Mouse (Mus musculus) cerebellum, adult 2 months (tissue): Measurements from ENCODE around the gene Nol11. TPM values are rescaled to one million over a fixed set of nuclear protein-coding genes. Genes with fewer than 3 reads are reported as not detected.

ENCODE experiments used
- DNase-seq, 2 experiments: peaks; one replicate each; pipeline ENCODE4 v3.0.0; 2021
- H3K27ac ChIP-seq: fragments of 200-500 bp; 2 replicates; pipeline ENCODE4 v1.5.1; 2012; ENCODE audit warnings: low read length, control low read depth, inconsistent platforms; ENCODE audit not compliant: insufficient read depth
- H3K27me3 ChIP-seq: fragments of 200-500 bp; 2 replicates; pipeline ENCODE4 v1.6.1; 2012; ENCODE audit warnings: inconsistent platforms, mild to moderate bottlenecking, low read length, moderate library complexity; ENCODE audit not compliant: control insufficient read depth, insufficient read depth
- H3K4me1 ChIP-seq: fragments of 200-500 bp; 2 replicates; pipeline ENCODE4 v1.6.1; 2011; ENCODE audit warnings: low read length; ENCODE audit not compliant: control insufficient read depth, insufficient read depth
- H3K4me3 ChIP-seq: fragments of 200-500 bp; replicated peaks from 2 replicates; pipeline ENCODE3; 2011; ENCODE audit warnings: mild to moderate bottlenecking, low read depth, low read length, control low read depth; ENCODE audit not compliant: insufficient read depth
- CTCF ChIP-seq: fragments of 200-500 bp; IDR thresholded peaks from 2 replicates; pipeline ENCODE4 v1.5.1; 2011; ENCODE audit warnings: low read depth, mild to moderate bottlenecking, control low read depth, low read length, moderate library complexity, borderline replicate concordance; ENCODE audit not compliant: insufficient read depth
- POLR2A ChIP-seq: fragments of 200-500 bp; IDR thresholded peaks from 2 replicates; pipeline ENCODE4 v1.6.1; 2011; ENCODE audit warnings: low read length, control low read depth, borderline replicate concordance; ENCODE audit not compliant: insufficient read depth
- WGBS: fragments of 180-500 bp; shearing (Covaris S2); methylation state at CpG from one replicate; pipeline ENCODE4 v1.1.7; 2018; 5-methylcytosine and 5-hydroxymethylcytosine counted together
- polyA plus RNA-seq: library from polyadenylated mRNA; depleted of rRNA; stranded (reverse); fragments of >200 nt; gene quantifications from 2 replicates; pipeline ENCODE4 v1.2.3, GENCODE M21; 2012

The Nol11 gene
- polyA plus RNA-seq, 1 experiment: 20.0 TPM

GRCm38 (mm10) chr11:107199281-107199680 is 10.1 kb upstream of the Nol11 start:
- Histone ChIP-seq H3K27me3 (no peaks in the 10 kb centered on the region), H3K4me3 (no peak overlapping the region), H3K27ac (no peak overlapping the region), H3K4me1 (no peaks in the 10 kb centered on the region)
- WGBS: 76% methylated on average over 5 of the region's 5 CpGs
- TF ChIP-seq POLR2A: no peak
- TF ChIP-seq CTCF: no peak
- no peak for DNase-seq

GRCm38 (mm10) chr11:107195334-107195733 is 6.2 kb upstream of the Nol11 start:
- Histone ChIP-seq H3K27me3 (no peaks in the 10 kb centered on the region), H3K4me1 (no peaks in the 10 kb centered on the region), H3K27ac (no peak overlapping the region), H3K4me3 (no peak overlapping the region)
- TF ChIP-seq POLR2A (no peak), CTCF (no peak)
- WGBS: 68% methylated on average over 2 of the region's 2 CpGs
- no peak for DNase-seq

GRCm38 (mm10) chr11:107190376-107190775 is 1.2 kb upstream of the Nol11 start:
- 7% methylated on average over 2 of the region's 2 CpGs for WGBS
- DNase-seq: peak in 1 of 2 experiments; percentile 21
- Histone ChIP-seq H3K27me3 (no peaks in the 10 kb centered on the region), H3K27ac (no peak overlapping the region), H3K4me3 (no peak overlapping the region), H3K4me1 (no peaks in the 10 kb centered on the region)
- no peak for TF ChIP-seq POLR2A
- no peak for TF ChIP-seq CTCF

- WGBS: 87% methylated on average over 8 of the region's 8 CpGs
- no peak overlapping the region for H3K27ac ChIP-seq
- DNase-seq: no peak
- no peak overlapping the region for H3K4me3 ChIP-seq
- TF ChIP-seq POLR2A (no peak), CTCF (no peak)
- H3K4me1 ChIP-seq: no peaks in the 10 kb centered on the region
- H3K27me3 ChIP-seq: no peaks in the 10 kb centered on the region
Observed at GRCm38 (mm10) chr11:107183777-107184176, 5.4 kb downstream of the Nol11 start.

GRCm38 (mm10) chr11:107161215-107161614 is 28.0 kb downstream of the Nol11 start:
- H3K4me3 ChIP-seq: no peak overlapping the region
- TF ChIP-seq CTCF: no peak
- TF ChIP-seq POLR2A: no peak
- 87% methylated on average over 4 of the region's 4 CpGs for WGBS
- no peaks in the 10 kb centered on the region for H3K4me1 ChIP-seq
- H3K27me3 ChIP-seq: no peaks in the 10 kb centered on the region
- DNase-seq: no peak
- H3K27ac ChIP-seq: no peak overlapping the region

- Histone ChIP-seq H3K4me1 (no peaks in the 10 kb centered on the region), H3K27me3 (no peaks in the 10 kb centered on the region), H3K4me3 (no peak overlapping the region), H3K27ac (no peak overlapping the region)
- no peak for DNase-seq
- 57% methylated on average over 1 of the region's 1 CpGs for WGBS
- peak; percentile 37; the same call in 1 of the 2 replicates for TF ChIP-seq CTCF
- no peak for TF ChIP-seq POLR2A
Observed at GRCm38 (mm10) chr11:107159034-107159433, 30.1 kb downstream of the Nol11 start.

- no peak overlapping the region for H3K27ac ChIP-seq
- no peaks in the 10 kb centered on the region for H3K4me1 ChIP-seq
- 30% methylated on average over 5 of the region's 5 CpGs for WGBS
- no peak for TF ChIP-seq CTCF
- TF ChIP-seq POLR2A: no peak
- no peaks in the 10 kb centered on the region for H3K27me3 ChIP-seq
- H3K4me3 ChIP-seq: no peak overlapping the region
- no peak for DNase-seq
Observed at GRCm38 (mm10) chr11:107156977-107157642, 32.1 kb downstream of the Nol11 start.

- 48% methylated on average over 5 of the region's 5 CpGs for WGBS
- no peak overlapping the region for H3K27ac ChIP-seq
- no peak for TF ChIP-seq POLR2A
- TF ChIP-seq CTCF: no peak
- no peaks in the 10 kb centered on the region for H3K27me3 ChIP-seq
- H3K4me1 ChIP-seq: no peaks in the 10 kb centered on the region
- DNase-seq: no peak
- H3K4me3 ChIP-seq: no peak overlapping the region
Observed at GRCm38 (mm10) chr11:107155292-107155691, 33.9 kb downstream of the Nol11 start.

GRCm38 (mm10) chr11:107154431-107154830 is 34.8 kb downstream of the Nol11 start:
- no peak for TF ChIP-seq CTCF
- Histone ChIP-seq H3K4me3 (no peak overlapping the region), H3K4me1 (no peaks in the 10 kb centered on the region), H3K27me3 (no peaks in the 10 kb centered on the region), H3K27ac (no peak overlapping the region)
- WGBS: 78% methylated on average over 7 of the region's 7 CpGs
- DNase-seq: no peak
